Mouse (Mus musculus) urinary bladder, postnatal 10 days (tissue): ENCODE measurements around the gene Krtap8-1.

Source experiments
- DNase-seq: peaks from one replicate; pipeline ENCODE4 v3.0.0; 2022; ENCODE audit warnings: low spot score

The Krtap8-1 gene

GRCm38 (mm10) chr16:89487852-89488251, at the start of gene Krtap8-1:
TSS of gene Krtap8-1 (minus strand) at chr16:89487952.
- DNase-seq, result no peak

- no peak for DNase-seq
These were observed 49.6 kb upstream of the Krtap8-1 start for GRCm38 (mm10) chr16:89537349-89537748.

- no peak for DNase-seq
These were observed 42.8 kb upstream of the Krtap8-1 start for GRCm38 (mm10) chr16:89530547-89530946.

GRCm38 (mm10) chr16:89529846-89530245, 42.1 kb upstream of the Krtap8-1 start:
- no peak for DNase-seq

- DNase-seq, result no peak
These were observed 40.6 kb upstream of the Krtap8-1 start for GRCm38 (mm10) chr16:89528380-89528779.

GRCm38 (mm10) chr16:89520996-89521395, 33.2 kb upstream of the Krtap8-1 start:
- DNase-seq, result no peak

GRCm38 (mm10) chr16:89520555-89520954, 32.8 kb upstream of the Krtap8-1 start:
- DNase-seq, result no peak

- DNase-seq, result no peak
These were observed 32.3 kb upstream of the Krtap8-1 start for GRCm38 (mm10) chr16:89520091-89520490.

GRCm38 (mm10) chr16:89517635-89518034, 29.9 kb upstream of the Krtap8-1 start:
- no peak for DNase-seq

GRCm38 (mm10) chr16:89513431-89513830, 25.7 kb upstream of the Krtap8-1 start:
- no peak for DNase-seq

GRCm38 (mm10) chr16:89508223-89508622, 20.5 kb upstream of the Krtap8-1 start, which contains the start of gene Krtap7-1:
TSS of gene Krtap7-1 (minus strand) at chr16:89508323.
- no peak for DNase-seq

- DNase-seq, result no peak
These were observed 15.8 kb upstream of the Krtap8-1 start for GRCm38 (mm10) chr16:89503571-89503970.

GRCm38 (mm10) chr16:89501870-89502269, 14.1 kb upstream of the Krtap8-1 start:
- DNase-seq, result no peak

- no peak for DNase-seq
These were observed 9.2 kb upstream of the Krtap8-1 start for GRCm38 (mm10) chr16:89497002-89497401.

- DNase-seq, result no peak
These were observed 7.8 kb upstream of the Krtap8-1 start for GRCm38 (mm10) chr16:89495394-89496153.

- DNase-seq, result no peak
These were observed 10.0 kb downstream of the Krtap8-1 start for GRCm38 (mm10) chr16:89477679-89478314.

GRCm38 (mm10) chr16:89461189-89461588, 26.6 kb downstream of the Krtap8-1 start:
- DNase-seq, result no peak
